In the genomic region with DNA sequence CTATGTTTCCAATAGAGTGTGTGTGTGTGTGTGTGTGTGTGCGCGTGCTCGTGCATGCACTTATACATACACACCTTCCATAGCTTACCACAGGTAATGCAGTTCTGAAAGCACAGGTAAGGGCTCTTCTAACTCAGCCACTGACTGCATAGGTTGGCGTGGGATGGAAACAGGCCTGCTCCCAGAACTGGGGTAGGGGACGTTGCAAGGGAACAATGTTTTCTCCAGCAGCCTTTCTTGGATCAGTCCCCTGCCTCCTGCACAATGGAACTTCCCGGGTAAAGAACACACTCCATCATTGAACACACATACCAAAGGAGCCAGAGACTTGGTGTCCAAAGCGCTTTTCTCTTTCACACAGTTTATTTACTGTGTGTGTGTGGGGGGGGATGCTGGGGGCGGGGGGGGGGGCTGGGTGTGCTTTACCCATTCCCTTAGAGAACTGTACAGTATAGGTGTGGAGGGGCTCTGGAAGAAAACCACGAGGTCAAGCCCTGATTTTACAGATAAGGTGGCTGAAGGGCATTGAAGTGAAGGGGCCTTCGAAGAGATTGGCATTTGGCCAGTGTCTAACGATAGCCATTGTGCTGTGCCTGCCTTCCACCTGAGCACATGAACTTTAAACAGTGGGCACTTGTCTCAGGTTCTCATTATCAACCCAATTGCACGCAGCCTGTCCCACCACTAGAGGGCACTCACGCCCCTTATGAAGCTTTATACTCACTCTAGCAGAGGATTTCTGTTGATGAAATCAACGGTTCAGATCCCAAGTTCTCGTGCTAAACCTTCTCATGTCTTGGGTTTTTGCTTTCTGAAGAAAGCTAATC, we compare ENCODE assay signal across 9 mouse cellular contexts. TPM values are rescaled to one million over a fixed set of nuclear protein-coding genes. Genes with fewer than 3 reads are reported as not detected.
DNase-seq lines count a peak whose midpoint lies in the region; ATAC-seq and TF ChIP-seq lines count a peak whose summit lies in the region.
"Had no signal": no experiment of that assay in that cellular context is flagged by ENCODE, and none has a peak within 500 bp of the region (broad histone marks: within the 10 kb centered on the region; RNA-seq: fewer than 3 reads in every experiment).

No protein-coding gene starts in this region.

- H3K27me3 ChIP-seq in spleen, adult 2 months (ENCODE audit: control insufficient read depth, insufficient read depth, low read length) = no peaks in the 10 kb centered on the region
- H3K27me3 ChIP-seq in intestine, postnatal 0 days (replicated peaks; ENCODE audit: control insufficient read depth, insufficient read depth, low read length) = no peaks in the 10 kb centered on the region

- TF ChIP-seq CTCF in spleen, adult 2 months (IDR thresholded peaks at IDR 0.05; ENCODE audit: extremely low read depth, insufficient read depth, insufficient read length, insufficient replicate concordance) = peak; percentile 60; the same call in 1 of the 2 replicates
- TF ChIP-seq CTCF in intestine, postnatal 0 days (IDR thresholded peaks at IDR 0.05; ENCODE audit: low read depth) = peak; percentile 93

- peak in 1 of 2 experiments; percentile 27 for DNase-seq in spleen, adult 2 months (ENCODE audit: low read depth in 1 of 2, low spot score in 2 of 2)
- no peak for DNase-seq in spleen, adult 12 weeks (ENCODE audit: low spot score)
- DNase-seq in c-Kit-positive CD71-negative TER-119-negative erythroid progenitor cells, embryonic 14.5 days (ENCODE audit: low read depth) = peak; percentile 44
- peak; percentile 70 to 75 for DNase-seq in left cerebral cortex, postnatal 10 days (ENCODE audit: extremely low spot score in 1 of 2, low spot score in 2 of 2)
- peak; percentile 61 for DNase-seq in naive thymus-derived CD4-positive, alpha-beta T cell, adult 2 months (ENCODE audit: low read depth)
- peak; percentile 52 for DNase-seq in thymus, postnatal 14 days

- no peaks in the 10 kb centered on the region for H3K9me3 ChIP-seq in intestine, postnatal 0 days (ENCODE audit: control insufficient read depth)
- H3K9me3 ChIP-seq: heart, embryonic 13.5 days had no signal

- H3K9ac ChIP-seq in intestine, postnatal 0 days (ENCODE audit: low read depth, low read length) = no peak overlapping the region
- H3K9ac ChIP-seq: heart, embryonic 13.5 days had no signal

- intact Hi-C loops in left cerebral cortex, postnatal 10 days (cut with DNase I) = loop anchor here (5.0 kb wide), 1 partner anchor 46 kb away; the partner anchor contains the start of gene C2cd4b

- 42% methylated on average over 15 of the region's 15 CpGs for WGBS in spleen, adult 2 months
- 39% methylated on average over 15 of the region's 15 CpGs for WGBS in intestine, postnatal 0 days

- TF ChIP-seq POLR2A in spleen, adult 2 months (IDR thresholded peaks at IDR 0.05; ENCODE audit: low read depth, low read length) = no peak

- H3K4me1 ChIP-seq in spleen, adult 2 months (ENCODE audit: control insufficient read depth, insufficient read depth, insufficient read length) = no peaks in the 10 kb centered on the region
- no peaks in the 10 kb centered on the region for H3K4me1 ChIP-seq in intestine, postnatal 0 days (replicated peaks; ENCODE audit: control insufficient read depth, insufficient read depth, low read length)
- H3K4me1 ChIP-seq: heart, embryonic 13.5 days had no signal

- H3K27ac ChIP-seq in spleen, adult 2 months (ENCODE audit: insufficient read depth, low read length) = no peak overlapping the region
- no peak overlapping the region for H3K27ac ChIP-seq in intestine, postnatal 0 days (ENCODE audit: low read depth, low read length)
- H3K27ac ChIP-seq: heart, embryonic 13.5 days had no signal

- no peak overlapping the region for H3K4me2 ChIP-seq in intestine, postnatal 0 days (replicated peaks; ENCODE audit: low read depth)
- H3K4me2 ChIP-seq: heart, embryonic 13.5 days had no signal

- no peaks in the 10 kb centered on the region for H3K36me3 ChIP-seq in spleen, adult 2 months (ENCODE audit: control insufficient read depth, insufficient read depth, low read length)
- no peaks in the 10 kb centered on the region for H3K36me3 ChIP-seq in intestine, postnatal 0 days (ENCODE audit: control insufficient read depth, insufficient read depth)
- H3K36me3 ChIP-seq: heart, embryonic 13.5 days had no signal

- H3K4me3 ChIP-seq in spleen, adult 2 months (ENCODE audit: extremely low read depth, insufficient read depth, insufficient read length) = no peak overlapping the region
- H3K4me3 ChIP-seq in intestine, postnatal 0 days (ENCODE audit: low read depth, low read length) = no peak overlapping the region
- H3K4me3 ChIP-seq: heart, embryonic 13.5 days had no signal

- peak; percentile 74 for ATAC-seq in frontal cortex, adult (ENCODE audit: low TSS enrichment)
- ATAC-seq in intestine, postnatal 0 days = peak; percentile 51

RNA-seq across cellular contexts. Expression of gene C2cd4b, which starts 48.0 kb away (rescaled TPM):
- polyA plus RNA-seq in spleen, adult 2 months (2012; rRNA removed) = 0.53 and 1.3 TPM in 2 replicates
- polyA plus RNA-seq in intestine, postnatal 0 days (2015; fragmentation: Nextera tagmentation; extraction: Ambion mirVana) = 2.0 and 3.7 TPM in 2 replicates
- 1 to 10 TPM; 2.3 to 3.0 TPM for total RNA-seq in left cerebral cortex, postnatal 10 days (2021)
